Mouse (Mus musculus): ENCODE data around the gene Slc35e4. TPM values are rescaled to one million over a fixed set of nuclear protein-coding genes. Genes with fewer than 3 reads are reported as not detected.
"Not testable (repeated sequence)": the region's sequence is repeated elsewhere in the genome, so short reads cannot be mapped to it uniquely, and the experiment has no call there.

Gene Slc35e4
- polyA plus RNA-seq (2014; fragmentation: Nextera tagmentation; extraction: Ambion mirVana), result 2.0 and 2.1 TPM in 2 replicates

GRCm38 (mm10) chr11:3914109-3914840 lies at the start of gene Slc35e4:
Gene Slc35e4, minus strand, starts transcription at chr11:3914664.
- H3K9me3 ChIP-seq (replicated peaks; ENCODE audit: control insufficient read depth, low read length), result no peaks in the 10 kb centered on the region
- no peaks in the 10 kb centered on the region for H3K36me3 ChIP-seq (replicated peaks; ENCODE audit: control insufficient read depth, insufficient read depth, low read depth, low read length)
- peak; percentile 16; the same call in 1 of the 2 replicates for ATAC-seq (replicated peaks; ENCODE audit: insufficient number of reproducible peaks, low FRiP score, low TSS enrichment, low read depth)
- WGBS, result under 1% methylated on average over 28 of the region's 28 CpGs
- peak within 1 kb of the TSS; percentile 3; the same call in 1 of the 2 replicates for H3K27ac ChIP-seq (replicated peaks; ENCODE audit: low read depth, low read length)
- H3K4me1 ChIP-seq (ENCODE audit: control insufficient read depth, insufficient read depth, low read length), result peaks cover 3% of the 10 kb centered on the region; the same call in 1 of the 2 replicates
- peaks cover 3% of the 10 kb centered on the region for H3K27me3 ChIP-seq (ENCODE audit: control insufficient read depth, insufficient read depth, low read length)
- H3K9ac ChIP-seq (replicated peaks; ENCODE audit: low read length), result peak within 1 kb of the TSS; percentile 60
- peak within 1 kb of the TSS; percentile 92 for H3K4me2 ChIP-seq (ENCODE audit: low read depth, low read length)
- peak within 1 kb of the TSS; percentile 53 for H3K4me3 ChIP-seq (ENCODE audit: low read depth, low read length)
- peak; percentile 87 for DNase-seq (ENCODE audit: low spot score)

GRCm38 (mm10) chr11:3963610-3964415 lies 49.3 kb upstream of the Slc35e4 start, which contains the start of gene Pes1:
Gene Pes1, plus strand, starts transcription at chr11:3963975.
- no peak within 1 kb of the TSS for H3K27ac ChIP-seq (replicated peaks; ENCODE audit: low read depth, low read length)
- H3K9ac ChIP-seq (replicated peaks; ENCODE audit: low read length), result peak within 1 kb of the TSS; percentile 85
- peak within 1 kb of the TSS; percentile 40 for H3K4me2 ChIP-seq (ENCODE audit: low read depth, low read length)
- peak within 1 kb of the TSS; percentile 81 for H3K4me3 ChIP-seq (ENCODE audit: low read depth, low read length)
- ATAC-seq (replicated peaks; ENCODE audit: insufficient number of reproducible peaks, low FRiP score, low TSS enrichment, low read depth), result peak; percentile 85
- no peaks in the 10 kb centered on the region for H3K27me3 ChIP-seq (ENCODE audit: control insufficient read depth, insufficient read depth, low read length)
- no peaks in the 10 kb centered on the region for H3K36me3 ChIP-seq (replicated peaks; ENCODE audit: control insufficient read depth, insufficient read depth, low read depth, low read length)
- under 1% methylated on average over 31 of the region's 31 CpGs for WGBS
- DNase-seq (ENCODE audit: low spot score), result peak; percentile 87
- no peaks in the 10 kb centered on the region for H3K9me3 ChIP-seq (replicated peaks; ENCODE audit: control insufficient read depth, low read length)
- H3K4me1 ChIP-seq (ENCODE audit: control insufficient read depth, insufficient read depth, low read length), result no peaks in the 10 kb centered on the region

GRCm38 (mm10) chr11:3963155-3963554 lies 48.7 kb upstream of the Slc35e4 start:
- H3K4me1 ChIP-seq (ENCODE audit: control insufficient read depth, insufficient read depth, low read length), result no peaks in the 10 kb centered on the region
- no peak for DNase-seq (ENCODE audit: low spot score)
- no peaks in the 10 kb centered on the region for H3K27me3 ChIP-seq (ENCODE audit: control insufficient read depth, insufficient read depth, low read length)
- no peak overlapping the region for H3K27ac ChIP-seq (replicated peaks; ENCODE audit: low read depth, low read length)
- peak overlapping the region; percentile 28; the same call in 1 of the 2 replicates for H3K4me2 ChIP-seq (ENCODE audit: low read depth, low read length)
- H3K4me3 ChIP-seq (ENCODE audit: low read depth, low read length), result peak overlapping the region; percentile 81; the same call in 1 of the 2 replicates
- ATAC-seq (replicated peaks; ENCODE audit: insufficient number of reproducible peaks, low FRiP score, low TSS enrichment, low read depth), result no peak
- no peaks in the 10 kb centered on the region for H3K36me3 ChIP-seq (replicated peaks; ENCODE audit: control insufficient read depth, insufficient read depth, low read depth, low read length)
- WGBS, result 80% methylated on average over 10 of the region's 10 CpGs
- H3K9me3 ChIP-seq (replicated peaks; ENCODE audit: control insufficient read depth, low read length), result no peaks in the 10 kb centered on the region
- H3K9ac ChIP-seq (replicated peaks; ENCODE audit: low read length), result peak overlapping the region; percentile 85

- no peak overlapping the region for H3K4me2 ChIP-seq (ENCODE audit: low read depth, low read length)
- H3K9ac ChIP-seq (replicated peaks; ENCODE audit: low read length), result no peak overlapping the region
- WGBS, result 68% methylated on average over 3 of the region's 3 CpGs
- no peak overlapping the region for H3K4me3 ChIP-seq (ENCODE audit: low read depth, low read length)
- no peak for DNase-seq (ENCODE audit: low spot score)
- H3K36me3 ChIP-seq (replicated peaks; ENCODE audit: control insufficient read depth, insufficient read depth, low read depth, low read length), result no peaks in the 10 kb centered on the region
- no peaks in the 10 kb centered on the region for H3K4me1 ChIP-seq (ENCODE audit: control insufficient read depth, insufficient read depth, low read length)
- no peak for ATAC-seq (replicated peaks; ENCODE audit: insufficient number of reproducible peaks, low FRiP score, low TSS enrichment, low read depth)
- no peak overlapping the region for H3K27ac ChIP-seq (replicated peaks; ENCODE audit: low read depth, low read length)
- no peaks in the 10 kb centered on the region for H3K27me3 ChIP-seq (ENCODE audit: control insufficient read depth, insufficient read depth, low read length)
- H3K9me3 ChIP-seq (replicated peaks; ENCODE audit: control insufficient read depth, low read length), result no peaks in the 10 kb centered on the region
Observed at GRCm38 (mm10) chr11:3961761-3962160, 47.3 kb upstream of the Slc35e4 start.

GRCm38 (mm10) chr11:3960901-3961300 lies 46.4 kb upstream of the Slc35e4 start:
- WGBS, result 62% methylated on average over 2 of the region's 2 CpGs
- no peaks in the 10 kb centered on the region for H3K9me3 ChIP-seq (replicated peaks; ENCODE audit: control insufficient read depth, low read length)

GRCm38 (mm10) chr11:3955371-3955770 lies 40.9 kb upstream of the Slc35e4 start:
- not testable (repeated sequence) for H3K9ac ChIP-seq (replicated peaks; ENCODE audit: low read length); ATAC-seq (replicated peaks; ENCODE audit: insufficient number of reproducible peaks, low FRiP score, low TSS enrichment, low read depth); H3K4me3 ChIP-seq (ENCODE audit: low read depth, low read length); H3K27me3 ChIP-seq (ENCODE audit: control insufficient read depth, insufficient read depth, low read length); H3K36me3 ChIP-seq (replicated peaks; ENCODE audit: control insufficient read depth, insufficient read depth, low read depth, low read length); H3K27ac ChIP-seq (replicated peaks; ENCODE audit: low read depth, low read length); H3K9me3 ChIP-seq (replicated peaks; ENCODE audit: control insufficient read depth, low read length); H3K4me1 ChIP-seq (ENCODE audit: control insufficient read depth, insufficient read depth, low read length); DNase-seq (ENCODE audit: low spot score); H3K4me2 ChIP-seq (ENCODE audit: low read depth, low read length)
- 76% methylated on average over 4 of the region's 4 CpGs for WGBS

More at GRCm38 (mm10) chr11:3960901-3961300, 46.4 kb upstream of the Slc35e4 start:
- H3K4me2 ChIP-seq (ENCODE audit: low read depth, low read length), result no peak overlapping the region
- H3K9ac ChIP-seq (replicated peaks; ENCODE audit: low read length), result no peak overlapping the region
- DNase-seq (ENCODE audit: low spot score) (no peak), ATAC-seq (replicated peaks; ENCODE audit: insufficient number of reproducible peaks, low FRiP score, low TSS enrichment, low read depth) (no peak)
- H3K36me3 ChIP-seq (replicated peaks; ENCODE audit: control insufficient read depth, insufficient read depth, low read depth, low read length), result no peaks in the 10 kb centered on the region
- no peak overlapping the region for H3K27ac ChIP-seq (replicated peaks; ENCODE audit: low read depth, low read length)
- no peaks in the 10 kb centered on the region for H3K27me3 ChIP-seq (ENCODE audit: control insufficient read depth, insufficient read depth, low read length)
- no peaks in the 10 kb centered on the region for H3K4me1 ChIP-seq (ENCODE audit: control insufficient read depth, insufficient read depth, low read length)
- no peak overlapping the region for H3K4me3 ChIP-seq (ENCODE audit: low read depth, low read length)

- not testable (repeated sequence) for H3K4me1 ChIP-seq (ENCODE audit: control insufficient read depth, insufficient read depth, low read length); H3K36me3 ChIP-seq (replicated peaks; ENCODE audit: control insufficient read depth, insufficient read depth, low read depth, low read length); H3K9me3 ChIP-seq (replicated peaks; ENCODE audit: control insufficient read depth, low read length); H3K27ac ChIP-seq (replicated peaks; ENCODE audit: low read depth, low read length); H3K9ac ChIP-seq (replicated peaks; ENCODE audit: low read length); H3K27me3 ChIP-seq (ENCODE audit: control insufficient read depth, insufficient read depth, low read length); H3K4me2 ChIP-seq (ENCODE audit: low read depth, low read length); ATAC-seq (replicated peaks; ENCODE audit: insufficient number of reproducible peaks, low FRiP score, low TSS enrichment, low read depth); DNase-seq (ENCODE audit: low spot score); H3K4me3 ChIP-seq (ENCODE audit: low read depth, low read length)
- 76% methylated on average over 5 of the region's 5 CpGs for WGBS
Observed at GRCm38 (mm10) chr11:3954876-3955275, 40.4 kb upstream of the Slc35e4 start.

Data from embryonic facial prominence, embryonic 11.5 days (tissue).